Mouse (Mus musculus): ENCODE results near the gene Dnajc13.

GRCm38 (mm10) chr9:104192513-104192912 lies 70.2 kb downstream of the Dnajc13 start:
- TF ChIP-seq CTCF (IDR thresholded peaks at IDR 0.05) (no peak), EP300 (IDR thresholded peaks at IDR 0.05) (no peak)

All from lung, postnatal 0 days (tissue).